Mouse (Mus musculus) hindbrain, embryonic 14.5 days (tissue): Measurements from ENCODE around the gene Evi2. TPM values are rescaled to one million over a fixed set of nuclear protein-coding genes. Genes with fewer than 3 reads are reported as not detected.

ENCODE experiments used
- ATAC-seq: fragments of 200-750 bp; cut with Nextera tagmentation; 2 replicates; pipeline ENCODE4 v1.8.0; 2017; ENCODE audit warnings: moderate number of reproducible peaks, mild to moderate bottlenecking, moderate TSS enrichment, moderate library complexity; ENCODE audit not compliant: low FRiP score
- DNase-seq: peaks from one replicate; pipeline ENCODE4 v3.0.0-alpha.2; 2015; ENCODE audit warnings: low spot score
- H3K27ac ChIP-seq: fragments of 300-500 bp; sonication (generic); 2 replicates; pipeline ENCODE4 v1.5.1; 2014; ENCODE audit warnings: mild to moderate bottlenecking, moderate library complexity
- H3K27me3 ChIP-seq: fragments of 300-500 bp; sonication (generic); 2 replicates; pipeline ENCODE4 v1.6.1; 2014; ENCODE audit warnings: mild to moderate bottlenecking, low read length, mixed read lengths; ENCODE audit not compliant: control insufficient read depth, insufficient read depth
- H3K36me3 ChIP-seq: fragments of 300-500 bp; sonication (generic); replicated peaks from 2 replicates; pipeline ENCODE4 v1.6.1; 2014; ENCODE audit not compliant: control insufficient read depth, insufficient read depth
- H3K4me1 ChIP-seq: fragments of 300-500 bp; sonication (generic); replicated peaks from 2 replicates; pipeline ENCODE4 v1.6.1; 2014; ENCODE audit warnings: antibody characterized with exemption, low read length, mixed read lengths; ENCODE audit not compliant: control insufficient read depth, insufficient read depth
- H3K4me2 ChIP-seq: fragments of 300-500 bp; sonication (generic); replicated peaks from 2 replicates; pipeline ENCODE4 v1.6.1; 2014; ENCODE audit warnings: mild to moderate bottlenecking, moderate library complexity
- H3K4me3 ChIP-seq: fragments of 300-500 bp; sonication (generic); replicated peaks from 2 replicates; pipeline ENCODE4 v1.5.1; 2014; ENCODE audit warnings: mild to moderate bottlenecking, low read length
- H3K9ac ChIP-seq: fragments of 300-500 bp; sonication (generic); 2 replicates; pipeline ENCODE4 v1.6.1; 2014
- H3K9me3 ChIP-seq: fragments of 300-500 bp; sonication (generic); 2 replicates; pipeline ENCODE4 v1.6.1; 2016; ENCODE audit warnings: low read length; ENCODE audit not compliant: control insufficient read depth
- WGBS: fragments of 180-500 bp; shearing (Covaris S2); extraction: QIAGEN DNeasy Blood & Tissue Kit; methylation state at CpG from one replicate; pipeline ENCODE4 v1.1.7; 2014; 5-methylcytosine and 5-hydroxymethylcytosine counted together
- polyA plus RNA-seq: library from polyadenylated mRNA; unstranded; fragments of >200 nt; fragmentation: Nextera tagmentation; extraction: Ambion mirVana; gene quantifications from 2 replicates; pipeline ENCODE4 v1.2.1, GENCODE M21; 2014

Gene Evi2
- polyA plus RNA-seq, 1 experiment from 2014 or later, result 0.91 TPM

- WGBS, result 87% methylated on average over 1 of the region's 1 CpGs
- H3K36me3 ChIP-seq, result peaks cover 93% of the 10 kb centered on the region
- ATAC-seq (no peak), DNase-seq (no peak)
- no peaks in the 10 kb centered on the region for H3K27me3 ChIP-seq
- no peaks in the 10 kb centered on the region for H3K4me1 ChIP-seq
- H3K4me2 ChIP-seq, result no peak overlapping the region
- no peak overlapping the region for H3K4me3 ChIP-seq
- H3K27ac ChIP-seq, result no peak overlapping the region
- no peaks in the 10 kb centered on the region for H3K9me3 ChIP-seq
- no peak overlapping the region for H3K9ac ChIP-seq
These were observed 22.2 kb upstream of the Evi2 start for GRCm38 (mm10) chr11:79552622-79553021.

DNA sequence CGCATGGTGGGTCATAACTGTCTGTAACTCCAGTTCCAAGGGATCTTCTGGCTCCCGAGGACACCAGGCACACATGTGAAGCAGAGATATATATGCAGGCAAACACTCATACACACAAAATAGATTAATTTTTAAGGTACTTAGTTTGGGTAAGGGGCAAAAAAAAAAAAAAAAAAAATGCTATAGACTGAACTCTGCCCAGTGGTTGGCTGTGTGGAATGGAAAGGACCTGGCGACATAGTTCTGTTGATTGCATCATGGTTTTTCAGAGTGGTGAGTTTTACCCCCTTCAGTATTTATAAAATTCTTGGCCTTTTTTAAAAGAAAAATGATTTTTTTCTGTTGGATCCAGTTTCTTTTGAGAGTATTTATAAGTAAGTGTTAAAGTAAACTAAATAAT is 5.9 kb upstream of the Evi2 start:
- over 99% methylated on average over 3 of the region's 3 CpGs for WGBS

GRCm38 (mm10) chr11:79535554-79535953 is 5.2 kb upstream of the Evi2 start:
- Histone ChIP-seq H3K27me3 (no peaks in the 10 kb centered on the region), H3K36me3 (peaks cover 41% of the 10 kb centered on the region), H3K4me1 (no peaks in the 10 kb centered on the region), H3K27ac (no peak overlapping the region), H3K9ac (no peak overlapping the region), H3K4me3 (no peak overlapping the region), H3K4me2 (no peak overlapping the region), H3K9me3 (no peaks in the 10 kb centered on the region)
- DNase-seq (no peak), ATAC-seq (no peak)
- WGBS, result 93% methylated on average over 4 of the region's 4 CpGs

More for the DNA sequence above, 5.9 kb upstream of the Evi2 start:
- Histone ChIP-seq H3K36me3 (peaks cover 48% of the 10 kb centered on the region), H3K27ac (no peak overlapping the region), H3K4me1 (no peaks in the 10 kb centered on the region), H3K4me2 (no peak overlapping the region), H3K9ac (no peak overlapping the region), H3K9me3 (no peaks in the 10 kb centered on the region), H3K27me3 (no peaks in the 10 kb centered on the region), H3K4me3 (no peak overlapping the region)
- ATAC-seq, result no peak
- DNase-seq, result no peak

- peak; percentile 30 for DNase-seq
These were observed 3.7 kb upstream of the Evi2 start for GRCm38 (mm10) chr11:79533950-79534690.

GRCm38 (mm10) chr11:79533311-79533710 is 2.9 kb upstream of the Evi2 start:
- ATAC-seq, result no peak

More at GRCm38 (mm10) chr11:79533950-79534690, 3.7 kb upstream of the Evi2 start:
- Histone ChIP-seq H3K27me3 (no peaks in the 10 kb centered on the region), H3K36me3 (peaks cover 29% of the 10 kb centered on the region), H3K4me3 (no peak overlapping the region), H3K9ac (no peak overlapping the region), H3K4me1 (no peaks in the 10 kb centered on the region), H3K4me2 (no peak overlapping the region), H3K9me3 (no peaks in the 10 kb centered on the region), H3K27ac (no peak overlapping the region)
- 85% methylated on average over 8 of the region's 8 CpGs for WGBS
- no peak for ATAC-seq

GRCm38 (mm10) chr11:79531485-79531884 is 1.1 kb upstream of the Evi2 start:
- peaks cover 17% of the 10 kb centered on the region for H3K36me3 ChIP-seq
- no peak for ATAC-seq
- 94% methylated on average over 4 of the region's 4 CpGs for WGBS
- H3K4me2 ChIP-seq, result no peak overlapping the region
- H3K9ac ChIP-seq, result no peak overlapping the region
- H3K9me3 ChIP-seq, result no peaks in the 10 kb centered on the region
- H3K4me3 ChIP-seq, result no peak overlapping the region
- DNase-seq, result no peak
- H3K27ac ChIP-seq, result no peak overlapping the region
- no peaks in the 10 kb centered on the region for H3K27me3 ChIP-seq
- no peaks in the 10 kb centered on the region for H3K4me1 ChIP-seq

More at GRCm38 (mm10) chr11:79533311-79533710, 2.9 kb upstream of the Evi2 start:
- Histone ChIP-seq H3K4me3 (no peak overlapping the region), H3K27ac (no peak overlapping the region), H3K9me3 (no peaks in the 10 kb centered on the region), H3K9ac (no peak overlapping the region), H3K4me2 (no peak overlapping the region), H3K36me3 (peaks cover 26% of the 10 kb centered on the region), H3K4me1 (no peaks in the 10 kb centered on the region), H3K27me3 (no peaks in the 10 kb centered on the region)
- no peak for DNase-seq
- WGBS, result 88% methylated on average over 6 of the region's 6 CpGs

GRCm38 (mm10) chr11:79530774-79531173 is 385 bp upstream of the Evi2 start:
- peaks cover 11% of the 10 kb centered on the region for H3K36me3 ChIP-seq
- H3K27me3 ChIP-seq, result no peaks in the 10 kb centered on the region
- WGBS, result 94% methylated on average over 11 of the region's 11 CpGs
- H3K4me2 ChIP-seq, result no peak overlapping the region
- H3K4me3 ChIP-seq, result no peak overlapping the region
- H3K27ac ChIP-seq, result no peak overlapping the region
- no peak overlapping the region for H3K9ac ChIP-seq
- ATAC-seq (no peak), DNase-seq (no peak)
- no peaks in the 10 kb centered on the region for H3K4me1 ChIP-seq
- no peaks in the 10 kb centered on the region for H3K9me3 ChIP-seq

GRCm38 (mm10) chr11:79529736-79530135 is 653 bp downstream of the Evi2 start:
- Histone ChIP-seq H3K36me3 (peaks cover 11% of the 10 kb centered on the region), H3K27me3 (no peaks in the 10 kb centered on the region), H3K27ac (no peak overlapping the region), H3K9me3 (no peaks in the 10 kb centered on the region), H3K9ac (no peak overlapping the region), H3K4me1 (no peaks in the 10 kb centered on the region), H3K4me3 (no peak overlapping the region), H3K4me2 (no peak overlapping the region)
- WGBS, result 76% methylated on average over 2 of the region's 2 CpGs
- ATAC-seq (no peak), DNase-seq (no peak)

DNA sequence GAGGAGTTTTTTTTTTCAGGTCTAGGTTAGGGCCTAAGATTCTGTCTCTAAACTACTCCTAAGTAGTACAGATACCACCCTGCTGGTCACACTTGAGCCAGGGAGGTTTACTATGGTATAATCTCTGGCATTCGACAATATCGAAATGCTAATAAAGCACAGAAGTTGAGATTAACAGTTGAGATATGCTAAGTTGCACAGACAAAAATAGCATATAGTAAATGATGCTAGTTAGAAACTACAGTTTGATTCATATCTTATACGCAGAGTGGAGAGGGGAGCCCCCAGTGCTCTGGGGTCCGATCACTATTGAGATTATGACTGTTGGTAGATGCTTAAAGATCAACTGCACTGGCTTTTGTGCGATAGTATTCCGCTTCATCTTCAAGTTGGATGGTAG is 1.2 kb downstream of the Evi2 start:
- WGBS, result 96% methylated on average over 6 of the region's 6 CpGs

More for the DNA sequence above, 1.2 kb downstream of the Evi2 start:
- Histone ChIP-seq H3K9me3 (no peaks in the 10 kb centered on the region), H3K27me3 (no peaks in the 10 kb centered on the region), H3K4me1 (no peaks in the 10 kb centered on the region), H3K4me2 (no peak overlapping the region), H3K4me3 (no peak overlapping the region), H3K9ac (no peak overlapping the region), H3K27ac (no peak overlapping the region), H3K36me3 (peaks cover 11% of the 10 kb centered on the region)
- ATAC-seq (no peak), DNase-seq (no peak)
